Mouse (Mus musculus) common myeloid progenitor, adult 5-6 weeks (primary cell): ENCODE data around the gene Gm8362. TPM values are rescaled to one million over a fixed set of nuclear protein-coding genes. Genes with fewer than 3 reads are reported as not detected.
A peak's percentile ranks its signal among the peaks of the same experiment; 100 is the strongest.
"Not testable (repeated sequence)": the region's sequence is repeated elsewhere in the genome, so short reads cannot be mapped to it uniquely, and the experiment has no call there.

Source experiments
- ATAC-seq: replicated peaks from 2 replicates; pipeline ENCODE4 v1.8.0; 2016; ENCODE audit warnings: low read depth, mild to moderate bottlenecking, moderate TSS enrichment, inconsistent platforms; ENCODE audit not compliant: poor library complexity, severe bottlenecking
- total RNA-seq: library from RNA; stranded (forward); fragments of 200-1000, 187-1606 nt; gene quantifications from 2 replicates; pipeline ENCODE4 v1.2.3, GENCODE M21; 2017

Gm8362 gene
- not detected in 2 replicates for total RNA-seq

- ATAC-seq, result not testable (repeated sequence)
These were observed at the start of gene Gm8362 for GRCm38 (mm10) chr14:6774311-6774710. Gm8362 (minus strand) TSS chr14:6774411.

- not testable (repeated sequence) for ATAC-seq
These were observed 49.1 kb upstream of the Gm8362 start for GRCm38 (mm10) chr14:6823297-6823696.

GRCm38 (mm10) chr14:6757231-6757536, 17.0 kb downstream of the Gm8362 start:
- ATAC-seq, result peak; percentile 50; the same call in 1 of the 2 replicates

GRCm38 (mm10) chr14:6756384-6757230, 17.6 kb downstream of the Gm8362 start:
- not testable (repeated sequence) for ATAC-seq

- not testable (repeated sequence) for ATAC-seq
These were observed 32.0 kb downstream of the Gm8362 start, which contains the start of gene Gm3636 for GRCm38 (mm10) chr14:6742232-6742631. Gm3636 (minus strand) TSS chr14:6742332.

GRCm38 (mm10) chr14:6720151-6720550, 54.1 kb downstream of the Gm8362 start, which contains the start of gene Gm8050:
Gm8050 (minus strand) TSS chr14:6720251.
- ATAC-seq, result not testable (repeated sequence)

Other genes starting within 250 kb of the Gm8362 start
- not detected in 2 replicates for gene Gm8356, start 237.1 kb downstream of the Gm8362 start, total RNA-seq
- not detected in 2 replicates for gene Gm3629, start 183.8 kb downstream of the Gm8362 start, total RNA-seq
- not detected in 2 replicates for gene Gm3460, start 152.0 kb downstream of the Gm8362 start, total RNA-seq
- gene Gm10251, start 90.2 kb downstream of the Gm8362 start, total RNA-seq, result not detected in 2 replicates
- not detected in 2 replicates for gene Gm8050, start 54.2 kb downstream of the Gm8362 start, total RNA-seq
- 0.27 and 1.2 TPM in 2 replicates for gene Gm3636, start 32.1 kb downstream of the Gm8362 start, total RNA-seq
- gene Gm3642, start 65.9 kb upstream of the Gm8362 start, total RNA-seq, result not detected in 2 replicates
- not detected in 2 replicates for gene Gm3667, start 115.6 kb upstream of the Gm8362 start, total RNA-seq
- not detected in 2 replicates for gene Gm6356, start 199.4 kb upstream of the Gm8362 start, total RNA-seq